Mouse (Mus musculus) kidney, postnatal 4 days (tissue): Measurements from ENCODE around the gene Gm8271.
"Not testable (repeated sequence)": the region's sequence is repeated elsewhere in the genome, so short reads cannot be mapped to it uniquely, and the experiment has no call there.

ENCODE experiments used
- DNase-seq, 2 experiments: peaks; one replicate each; pipeline ENCODE4 v3.0.0; 2021; ENCODE audit warnings: mixed read lengths in 2 of 2

Gene Gm8271

DNA sequence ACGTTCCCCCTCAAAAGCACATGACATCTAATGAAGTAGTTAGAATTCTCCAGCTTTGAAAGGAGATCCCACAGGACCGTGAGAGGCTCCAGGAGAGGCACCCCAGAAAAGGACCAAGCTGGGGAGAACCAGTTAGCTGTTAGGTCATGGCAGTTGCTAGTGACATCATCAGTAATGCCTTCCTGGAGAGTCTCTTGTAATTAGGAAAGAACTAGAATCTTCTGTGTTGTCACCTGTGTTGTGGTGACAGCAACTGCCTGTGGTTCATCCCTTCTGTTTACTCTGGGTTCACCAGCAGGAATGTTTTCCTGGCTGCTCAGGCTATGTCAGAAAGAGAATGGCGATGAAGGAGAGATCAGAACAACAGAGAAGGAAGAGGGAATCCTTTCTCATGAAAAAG lies at the start of gene Gm8271:
TSS of gene Gm8271 (plus strand) at position 301 of the 400 bp plus-strand sequence.
- not testable (repeated sequence) for DNase-seq

DNA sequence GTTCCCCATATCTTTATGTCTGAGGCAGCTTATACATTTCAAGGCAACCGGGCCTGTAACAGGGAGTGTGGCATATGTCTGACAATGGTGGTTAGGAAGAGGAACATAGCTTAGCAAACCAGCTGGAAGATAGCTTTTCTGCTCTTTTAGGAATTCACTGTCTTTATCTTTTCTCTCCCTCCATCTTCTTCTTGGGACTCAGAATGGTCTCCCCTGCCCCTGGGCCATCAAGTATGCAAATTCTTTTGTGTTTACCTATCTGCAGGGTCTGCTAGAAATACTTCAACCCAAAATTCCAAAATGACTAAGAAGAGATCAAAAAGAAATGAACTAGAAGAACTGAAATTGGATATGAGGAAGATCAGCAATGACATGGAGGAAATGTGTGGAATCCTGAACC lies 21.4 kb upstream of the Gm8271 start, which contains the start of gene Gm3317:
TSS of gene Gm3317 (plus strand) at position 301 of the 400 bp plus-strand sequence.
- DNase-seq = not testable (repeated sequence)
